Mouse (Mus musculus) cortical plate, adult 2 months (tissue): ENCODE results near the gene Calb2.

Experiments
- CTCF ChIP-seq: fragments of 200-500 bp; IDR thresholded peaks from 2 replicates; pipeline ENCODE4 v1.5.1; 2011; ENCODE audit warnings: mild to moderate bottlenecking, control low read depth, low read length; ENCODE audit not compliant: insufficient read depth; ENCODE audit errors: extremely low read depth
- POLR2A ChIP-seq: fragments of 200-500 bp; IDR thresholded peaks from 2 replicates; pipeline ENCODE4 v1.6.1; 2011; ENCODE audit warnings: mild to moderate bottlenecking, low read length, control low read depth; ENCODE audit not compliant: insufficient read depth; ENCODE audit errors: extremely low read depth

DNA sequence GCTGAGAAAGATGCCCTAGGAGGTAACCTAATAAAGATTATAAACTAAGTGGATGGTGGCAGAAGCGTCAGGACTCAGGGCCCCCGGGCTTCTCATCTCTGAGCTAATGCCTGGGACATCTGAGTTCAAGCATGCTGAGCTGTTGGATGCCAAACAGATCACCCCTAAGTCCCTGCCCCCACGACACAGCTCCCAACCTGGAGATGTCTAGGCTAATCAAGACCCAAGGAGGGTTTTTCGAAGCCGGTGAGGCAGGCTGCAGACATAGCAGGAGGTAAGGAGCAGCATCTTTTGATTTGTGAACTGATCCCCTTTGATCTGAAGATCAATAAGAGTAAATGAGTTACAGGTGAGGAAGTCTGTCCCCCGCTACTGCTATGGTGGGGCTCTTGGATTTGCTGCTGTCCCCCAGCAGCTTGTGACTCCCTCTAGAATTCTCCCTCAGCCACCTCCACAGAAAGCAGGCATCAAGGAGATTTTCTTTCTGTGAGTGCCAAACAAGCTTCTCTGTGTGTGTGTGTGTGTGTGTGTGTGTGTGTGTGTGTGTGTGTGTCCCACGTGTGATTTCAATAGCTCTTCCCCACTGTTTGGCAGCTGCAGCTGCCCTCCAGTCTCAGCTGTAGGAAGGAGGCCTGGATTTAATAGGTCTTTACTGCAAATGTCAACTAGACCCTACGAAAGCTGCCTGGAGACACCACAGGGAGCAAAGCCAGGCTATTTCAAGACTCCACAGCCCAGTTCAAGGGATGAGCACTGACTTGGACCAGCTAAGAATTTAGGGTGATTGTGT, 21.1 kb upstream of the Calb2 start:
- no peak for TF ChIP-seq CTCF
- no peak for TF ChIP-seq POLR2A
